Mouse (Mus musculus): Measurements from ENCODE around the gene Eno2. TPM values are rescaled to one million over a fixed set of nuclear protein-coding genes. Genes with fewer than 3 reads are reported as not detected.
A peak's percentile ranks its signal among the peaks of the same experiment; 100 is the strongest.

Eno2 gene
- polyA plus RNA-seq, 1 experiment from 2014 or later: 4.5 TPM

DNA sequence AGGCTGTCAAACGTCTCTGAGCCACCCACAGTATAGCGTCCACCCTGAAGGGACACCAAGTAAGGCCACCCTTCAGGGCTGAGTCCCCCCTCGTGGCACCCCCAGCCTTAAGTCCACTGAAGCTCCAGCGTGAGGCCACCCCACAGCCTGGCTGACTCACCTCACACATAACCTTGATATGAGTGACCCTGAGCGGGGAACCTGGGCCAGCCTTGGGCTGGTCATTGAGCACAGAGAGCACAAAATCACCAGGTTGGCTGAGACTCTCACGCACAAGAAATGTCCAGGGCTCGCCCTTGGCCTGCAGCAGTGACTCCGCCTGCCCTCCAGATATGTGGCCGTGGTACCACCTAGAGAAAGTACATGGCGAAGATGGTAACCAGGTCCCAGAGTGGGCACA is 40.9 kb downstream of the Eno2 start:
- WGBS: 82% methylated on average over 10 of the region's 10 CpGs
- no peaks in the 10 kb centered on the region for H3K27me3 ChIP-seq (ENCODE audit: control insufficient read depth, insufficient read depth, low read length)
- no peak overlapping the region for H3K9ac ChIP-seq (ENCODE audit: low read length)
- H3K27ac ChIP-seq (ENCODE audit: low read depth, low read length): no peak overlapping the region
- H3K9me3 ChIP-seq (ENCODE audit: control insufficient read depth, low read length): no peaks in the 10 kb centered on the region
- ATAC-seq (ENCODE audit: low FRiP score) (no peak), DNase-seq (ENCODE audit: low spot score, missing footprints) (no peak)
- no peaks in the 10 kb centered on the region for H3K4me1 ChIP-seq (ENCODE audit: control insufficient read depth, insufficient read depth, low read length)
- no peak overlapping the region for H3K4me3 ChIP-seq (ENCODE audit: low read depth, low read length)
- H3K4me2 ChIP-seq: no peak overlapping the region
- no peaks in the 10 kb centered on the region for H3K36me3 ChIP-seq (ENCODE audit: control insufficient read depth, insufficient read depth, low read length)

DNA sequence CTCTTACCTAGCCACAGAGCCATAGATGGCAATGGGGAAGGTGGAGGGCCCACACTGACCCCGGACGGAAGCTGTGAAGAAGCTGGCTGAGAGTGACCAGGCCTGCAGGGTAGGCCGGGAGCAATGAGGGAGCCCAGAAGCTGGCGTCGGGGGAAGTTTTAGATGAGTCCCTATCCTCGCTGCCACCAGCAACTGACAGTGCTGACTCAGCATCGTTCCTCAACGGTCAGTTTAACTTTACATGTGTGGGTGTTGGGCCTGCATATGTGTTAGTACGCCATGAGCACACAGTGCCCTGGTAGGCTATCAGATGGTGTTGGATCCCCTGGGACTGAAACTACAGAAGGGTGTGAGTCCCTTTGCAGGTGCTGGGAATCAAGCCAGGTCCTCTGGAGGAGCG is 45.0 kb downstream of the Eno2 start:
- DNase-seq (ENCODE audit: low spot score, missing footprints) (no peak), ATAC-seq (ENCODE audit: low FRiP score) (no peak)
- H3K36me3 ChIP-seq (ENCODE audit: control insufficient read depth, insufficient read depth, low read length): no peaks in the 10 kb centered on the region
- 91% methylated on average over 10 of the region's 10 CpGs for WGBS
- H3K4me3 ChIP-seq (ENCODE audit: low read depth, low read length): no peak overlapping the region
- H3K27me3 ChIP-seq (ENCODE audit: control insufficient read depth, insufficient read depth, low read length): no peaks in the 10 kb centered on the region
- no peaks in the 10 kb centered on the region for H3K9me3 ChIP-seq (ENCODE audit: control insufficient read depth, low read length)
- no peak overlapping the region for H3K4me2 ChIP-seq
- H3K27ac ChIP-seq (ENCODE audit: low read depth, low read length): no peak overlapping the region
- H3K9ac ChIP-seq (ENCODE audit: low read length): no peak overlapping the region
- no peaks in the 10 kb centered on the region for H3K4me1 ChIP-seq (ENCODE audit: control insufficient read depth, insufficient read depth, low read length)

- Histone ChIP-seq H3K4me2 (no peak overlapping the region), H3K9me3 (ENCODE audit: control insufficient read depth, low read length) (no peaks in the 10 kb centered on the region), H3K4me3 (ENCODE audit: low read depth, low read length) (no peak overlapping the region), H3K4me1 (ENCODE audit: control insufficient read depth, insufficient read depth, low read length) (no peaks in the 10 kb centered on the region), H3K9ac (ENCODE audit: low read length) (no peak overlapping the region), H3K36me3 (ENCODE audit: control insufficient read depth, insufficient read depth, low read length) (no peaks in the 10 kb centered on the region), H3K27ac (ENCODE audit: low read depth, low read length) (no peak overlapping the region), H3K27me3 (ENCODE audit: control insufficient read depth, insufficient read depth, low read length) (no peaks in the 10 kb centered on the region)
- DNase-seq (ENCODE audit: low spot score, missing footprints): no peak
- no peak for ATAC-seq (ENCODE audit: low FRiP score)
- WGBS: 83% methylated on average over 8 of the region's 8 CpGs
Measured at GRCm38 (mm10) chr6:124723541-124723940, 45.9 kb downstream of the Eno2 start.

DNA sequence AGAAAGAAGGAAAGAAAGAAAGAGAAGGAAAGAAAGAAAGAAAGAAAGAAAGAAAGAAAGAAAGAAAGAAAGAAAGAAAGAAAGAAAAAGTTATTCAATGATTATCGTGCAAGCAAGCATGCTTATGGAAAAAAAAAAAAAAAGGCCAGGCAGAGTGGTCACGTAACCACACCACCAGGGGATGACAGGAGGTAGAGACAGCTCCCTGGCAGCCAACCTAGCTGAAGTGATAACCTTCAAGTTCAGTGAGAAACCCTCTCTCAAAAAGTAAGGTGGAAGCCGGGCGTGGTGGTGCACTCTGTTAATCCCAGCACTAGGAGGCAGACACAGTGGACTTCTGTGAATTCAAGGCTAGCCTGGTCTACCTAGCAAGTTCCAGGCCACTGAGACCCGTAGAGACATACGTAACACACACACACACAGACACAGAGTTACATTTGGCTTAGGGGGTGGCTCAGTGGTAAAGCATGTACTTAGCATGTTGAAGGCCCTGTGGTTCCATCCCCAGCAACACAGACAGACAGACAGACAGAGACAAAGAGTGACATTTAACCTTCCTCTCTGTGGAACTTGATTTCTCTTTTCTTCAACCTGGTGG is 46.5 kb downstream of the Eno2 start:
- Histone ChIP-seq H3K9ac (ENCODE audit: low read length) (no peak overlapping the region), H3K27ac (ENCODE audit: low read depth, low read length) (no peak overlapping the region), H3K36me3 (ENCODE audit: control insufficient read depth, insufficient read depth, low read length) (no peaks in the 10 kb centered on the region), H3K27me3 (ENCODE audit: control insufficient read depth, insufficient read depth, low read length) (no peaks in the 10 kb centered on the region), H3K9me3 (ENCODE audit: control insufficient read depth, low read length) (no peaks in the 10 kb centered on the region), H3K4me1 (ENCODE audit: control insufficient read depth, insufficient read depth, low read length) (no peaks in the 10 kb centered on the region), H3K4me2 (no peak overlapping the region), H3K4me3 (ENCODE audit: low read depth, low read length) (no peak overlapping the region)
- WGBS: 88% methylated on average over 6 of the region's 6 CpGs
- peak; percentile 76 for DNase-seq (ENCODE audit: low spot score, missing footprints)
- no peak for ATAC-seq (ENCODE audit: low FRiP score)

- no peak overlapping the region for H3K4me2 ChIP-seq
- H3K9ac ChIP-seq (ENCODE audit: low read length): no peak overlapping the region
- no peak overlapping the region for H3K27ac ChIP-seq (ENCODE audit: low read depth, low read length)
- no peak overlapping the region for H3K4me3 ChIP-seq (ENCODE audit: low read depth, low read length)
- no peaks in the 10 kb centered on the region for H3K27me3 ChIP-seq (ENCODE audit: control insufficient read depth, insufficient read depth, low read length)
- H3K4me1 ChIP-seq (ENCODE audit: control insufficient read depth, insufficient read depth, low read length): no peaks in the 10 kb centered on the region
- DNase-seq (ENCODE audit: low spot score, missing footprints): peak; percentile 51
- H3K9me3 ChIP-seq (ENCODE audit: control insufficient read depth, low read length): no peaks in the 10 kb centered on the region
- 74% methylated on average over 11 of the region's 11 CpGs for WGBS
- ATAC-seq (ENCODE audit: low FRiP score): no peak
- peaks cover 4% of the 10 kb centered on the region; the same call in 1 of the 2 replicates for H3K36me3 ChIP-seq (ENCODE audit: control insufficient read depth, insufficient read depth, low read length)
Measured at GRCm38 (mm10) chr6:124720904-124721303, 48.6 kb downstream of the Eno2 start.

DNA sequence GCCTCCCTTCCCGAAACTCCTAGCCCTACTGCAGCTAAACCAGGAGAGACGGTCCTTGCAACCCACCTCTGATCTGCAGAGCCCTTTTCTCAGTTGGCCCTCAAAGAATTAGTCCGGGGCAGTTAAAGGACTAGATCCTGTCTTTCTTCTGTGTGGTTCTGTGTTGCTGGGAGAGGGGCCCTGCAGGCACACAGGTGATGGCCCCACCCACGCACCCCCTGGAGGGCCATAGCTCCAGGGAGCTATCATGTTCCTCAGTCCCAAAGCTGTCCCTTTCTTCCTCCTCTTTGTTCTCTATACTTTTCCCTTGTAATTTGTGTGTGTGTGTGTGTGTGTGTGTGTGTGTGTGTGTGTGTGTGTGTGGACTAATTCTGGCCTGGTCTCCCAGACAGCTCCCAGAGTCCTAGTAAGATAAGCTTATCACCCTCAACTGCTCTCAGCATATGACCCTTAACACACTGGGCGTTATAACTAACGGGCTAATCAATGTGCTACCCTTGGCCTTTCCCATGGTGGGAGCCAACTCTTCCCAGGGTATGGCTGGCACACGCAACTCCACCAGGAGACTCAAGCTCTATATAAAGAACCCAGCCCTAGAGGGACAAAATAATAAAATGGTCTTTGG is 50.0 kb downstream of the Eno2 start:
- Histone ChIP-seq H3K4me3 (ENCODE audit: low read depth, low read length) (no peak overlapping the region), H3K4me2 (no peak overlapping the region), H3K9me3 (ENCODE audit: control insufficient read depth, low read length) (no peaks in the 10 kb centered on the region), H3K27me3 (ENCODE audit: control insufficient read depth, insufficient read depth, low read length) (no peaks in the 10 kb centered on the region), H3K36me3 (ENCODE audit: control insufficient read depth, insufficient read depth, low read length) (peaks cover 4% of the 10 kb centered on the region; the same call in 1 of the 2 replicates), H3K27ac (ENCODE audit: low read depth, low read length) (no peak overlapping the region), H3K9ac (ENCODE audit: low read length) (no peak overlapping the region), H3K4me1 (ENCODE audit: control insufficient read depth, insufficient read depth, low read length) (no peaks in the 10 kb centered on the region)
- DNase-seq (ENCODE audit: low spot score, missing footprints) (peak; percentile 81), ATAC-seq (ENCODE audit: low FRiP score) (no peak)
- 73% methylated on average over 7 of the region's 7 CpGs for WGBS

- Histone ChIP-seq H3K4me2 (no peak overlapping the region), H3K36me3 (ENCODE audit: control insufficient read depth, insufficient read depth, low read length) (peaks cover 4% of the 10 kb centered on the region; the same call in 1 of the 2 replicates), H3K4me1 (ENCODE audit: control insufficient read depth, insufficient read depth, low read length) (no peaks in the 10 kb centered on the region), H3K9me3 (ENCODE audit: control insufficient read depth, low read length) (no peaks in the 10 kb centered on the region), H3K4me3 (ENCODE audit: low read depth, low read length) (no peak overlapping the region), H3K27ac (ENCODE audit: low read depth, low read length) (no peak overlapping the region), H3K9ac (ENCODE audit: low read length) (no peak overlapping the region), H3K27me3 (ENCODE audit: control insufficient read depth, insufficient read depth, low read length) (no peaks in the 10 kb centered on the region)
- ATAC-seq (ENCODE audit: low FRiP score): no peak
- 67% methylated on average over 16 of the region's 16 CpGs for WGBS
- DNase-seq (ENCODE audit: low spot score, missing footprints): peak; percentile 84
Measured at GRCm38 (mm10) chr6:124718703-124719102, 50.8 kb downstream of the Eno2 start.

DNA sequence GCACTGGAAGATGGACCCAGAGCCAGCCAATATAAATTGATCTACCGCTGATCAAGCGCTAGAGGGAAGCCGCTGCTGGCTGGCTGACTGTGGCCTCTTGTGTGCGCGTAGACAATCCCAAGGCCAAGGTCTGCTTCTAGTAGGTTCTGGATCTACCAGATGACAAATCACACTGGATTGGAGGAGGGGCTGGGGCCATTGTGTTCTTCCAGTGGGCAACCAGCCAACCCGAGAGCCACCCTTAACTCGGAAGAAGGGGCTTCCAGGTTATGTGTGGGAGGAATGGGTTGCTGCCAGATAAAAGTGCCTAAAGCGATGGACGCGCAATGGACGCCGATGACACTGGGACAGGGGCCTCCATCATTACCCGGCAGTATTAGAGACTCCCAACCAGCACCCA is 51.5 kb downstream of the Eno2 start:
- Histone ChIP-seq H3K4me1 (ENCODE audit: control insufficient read depth, insufficient read depth, low read length) (peaks cover 6% of the 10 kb centered on the region), H3K4me2 (no peak overlapping the region), H3K9ac (ENCODE audit: low read length) (no peak overlapping the region), H3K9me3 (ENCODE audit: control insufficient read depth, low read length) (no peaks in the 10 kb centered on the region), H3K4me3 (ENCODE audit: low read depth, low read length) (no peak overlapping the region), H3K27me3 (ENCODE audit: control insufficient read depth, insufficient read depth, low read length) (no peaks in the 10 kb centered on the region), H3K36me3 (ENCODE audit: control insufficient read depth, insufficient read depth, low read length) (peaks cover 4% of the 10 kb centered on the region; the same call in 1 of the 2 replicates), H3K27ac (ENCODE audit: low read depth, low read length) (no peak overlapping the region)
- DNase-seq (ENCODE audit: low spot score, missing footprints): no peak
- ATAC-seq (ENCODE audit: low FRiP score): no peak
- WGBS: 80% methylated on average over 13 of the region's 13 CpGs

- H3K27ac ChIP-seq (ENCODE audit: low read depth, low read length): no peak overlapping the region
- no peak overlapping the region for H3K4me3 ChIP-seq (ENCODE audit: low read depth, low read length)
- WGBS: 71% methylated on average over 20 of the region's 20 CpGs
- no peaks in the 10 kb centered on the region for H3K9me3 ChIP-seq (ENCODE audit: control insufficient read depth, low read length)
- H3K9ac ChIP-seq (ENCODE audit: low read length): no peak overlapping the region
- ATAC-seq (ENCODE audit: low FRiP score) (no peak), DNase-seq (ENCODE audit: low spot score, missing footprints) (peak; percentile 86)
- H3K27me3 ChIP-seq (ENCODE audit: control insufficient read depth, insufficient read depth, low read length): no peaks in the 10 kb centered on the region
- H3K36me3 ChIP-seq (ENCODE audit: control insufficient read depth, insufficient read depth, low read length): peaks cover 4% of the 10 kb centered on the region; the same call in 1 of the 2 replicates
- H3K4me2 ChIP-seq: no peak overlapping the region
- peaks cover 9% of the 10 kb centered on the region for H3K4me1 ChIP-seq (ENCODE audit: control insufficient read depth, insufficient read depth, low read length)
Measured at GRCm38 (mm10) chr6:124716864-124717490, 52.5 kb downstream of the Eno2 start.
